Mouse (Mus musculus) R1 (cell line): ENCODE measurements around the gene Tesc.

ENCODE experiments used
- DNase-seq: peaks from one replicate; pipeline ENCODE4 v3.0.0-alpha.2; 2018; ENCODE audit warnings: low read depth, low spot score

The Tesc gene

DNA sequence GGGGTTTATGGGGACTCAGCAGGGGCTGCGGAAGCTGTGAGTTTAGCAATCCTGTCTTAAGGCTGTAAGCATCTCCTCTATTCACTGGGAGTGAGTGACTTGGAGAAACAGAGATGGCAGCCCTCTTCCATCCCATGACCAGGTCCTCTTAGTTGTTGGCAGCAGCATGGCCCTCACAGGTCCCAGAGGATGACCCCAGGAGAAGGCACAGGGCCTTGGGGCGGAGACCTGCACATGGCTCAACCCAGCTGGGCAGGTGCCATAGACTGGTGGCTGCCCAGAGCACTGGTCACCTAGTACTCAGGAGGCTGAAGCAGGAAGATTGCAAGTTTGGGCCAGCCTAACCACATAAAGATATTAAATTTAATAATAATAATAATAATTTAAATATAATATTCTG lies 11.9 kb upstream of the Tesc start:
- DNase-seq: no peak

DNA sequence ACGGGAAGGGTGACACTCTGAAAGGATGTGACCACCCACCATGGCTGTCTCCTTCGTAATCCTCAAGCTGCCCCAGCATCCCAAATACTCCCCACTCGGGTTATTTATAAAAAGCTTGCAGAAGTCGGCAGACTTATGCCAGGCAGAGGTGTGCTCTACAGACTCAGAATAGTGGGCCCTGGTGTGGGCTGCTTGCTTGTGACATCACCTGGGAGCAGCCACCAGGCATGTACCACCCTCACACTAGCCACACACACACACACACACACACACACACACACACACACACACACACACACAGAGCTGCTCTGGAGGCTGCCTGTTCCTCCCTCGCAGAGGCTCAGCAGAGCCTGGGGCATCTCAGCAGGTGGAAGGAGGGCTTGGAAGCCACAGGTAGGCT lies 10.0 kb upstream of the Tesc start:
- DNase-seq: no peak

DNA sequence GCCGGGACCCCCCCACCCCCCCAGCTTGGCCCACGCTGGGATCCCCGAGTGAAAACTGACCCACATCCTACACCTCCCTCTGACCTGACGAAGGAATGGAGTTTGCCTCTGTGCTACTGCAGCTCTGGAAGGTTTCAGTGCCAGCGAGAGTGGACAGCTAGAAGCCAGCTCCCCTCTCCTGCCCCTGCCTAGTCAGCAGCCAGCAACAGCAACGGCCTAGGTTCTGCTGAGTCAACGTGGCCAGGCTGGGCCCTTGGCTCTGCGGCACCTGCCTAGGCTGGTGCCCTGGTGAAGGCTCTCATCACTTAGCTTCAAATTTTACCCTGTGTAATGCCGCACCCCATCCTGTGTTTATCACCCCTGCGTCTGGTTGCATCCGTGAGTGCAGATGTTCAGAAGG lies 7.6 kb upstream of the Tesc start:
- no peak for DNase-seq

DNA sequence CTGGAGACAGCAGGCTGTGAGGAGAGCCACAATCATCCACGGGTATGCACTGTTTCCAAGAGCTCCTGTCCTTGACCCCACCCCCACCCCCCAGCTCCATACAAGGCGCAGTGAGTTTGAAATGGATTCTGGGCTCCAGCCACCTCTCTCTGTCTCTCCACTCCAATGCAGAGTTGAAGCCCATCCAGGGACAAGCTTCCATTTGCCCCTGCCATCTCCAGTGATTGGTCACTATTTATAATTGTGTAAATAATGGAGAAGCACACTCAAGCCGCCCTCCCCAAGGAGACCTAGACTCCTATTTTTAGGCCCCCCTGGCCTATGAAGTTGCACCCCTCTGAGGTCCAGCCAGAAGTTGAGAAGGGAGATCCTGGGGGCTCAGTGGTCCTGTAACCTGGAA lies 4.5 kb upstream of the Tesc start:
- DNase-seq: no peak

DNA sequence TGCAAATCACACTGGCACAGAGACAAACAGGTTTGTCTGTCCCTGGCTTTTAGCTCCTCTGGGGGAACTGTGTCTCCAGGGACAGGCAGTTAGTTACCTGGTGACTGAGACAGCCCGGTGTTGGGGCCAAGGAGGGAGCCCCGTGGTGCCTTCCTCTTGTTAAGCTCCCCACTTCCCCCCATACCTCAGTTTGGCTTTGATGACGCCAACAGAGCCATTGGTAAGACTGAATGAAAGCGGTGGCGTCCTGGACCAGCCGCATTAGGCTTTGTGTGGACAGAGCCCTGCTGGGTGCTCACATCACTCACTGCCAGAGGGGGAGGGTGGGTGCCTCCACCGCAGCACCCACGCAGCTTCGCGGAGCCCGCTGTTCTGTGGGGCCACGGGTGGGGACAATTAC lies 1.7 kb upstream of the Tesc start:
- DNase-seq: no peak

DNA sequence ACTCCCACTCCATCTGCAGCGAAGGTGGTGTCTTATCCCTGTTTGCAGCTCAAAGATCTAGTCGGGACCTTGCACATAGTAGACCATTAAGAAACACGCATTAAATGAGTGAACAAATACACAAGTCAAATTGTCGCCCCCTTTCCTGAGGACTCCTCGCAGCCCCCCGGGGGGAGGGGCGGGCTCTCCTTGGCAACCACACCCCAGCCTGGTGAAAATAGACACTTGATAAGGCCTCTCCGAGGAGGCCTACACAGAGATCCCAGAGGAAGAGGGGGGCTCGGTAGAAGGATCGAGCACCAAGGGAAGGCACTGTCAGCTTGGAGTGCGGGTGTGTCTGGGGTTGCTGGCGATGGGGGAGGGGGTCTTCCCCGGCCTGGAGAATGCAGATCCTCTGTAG lies 1.2 kb upstream of the Tesc start:
- DNase-seq: no peak

DNA sequence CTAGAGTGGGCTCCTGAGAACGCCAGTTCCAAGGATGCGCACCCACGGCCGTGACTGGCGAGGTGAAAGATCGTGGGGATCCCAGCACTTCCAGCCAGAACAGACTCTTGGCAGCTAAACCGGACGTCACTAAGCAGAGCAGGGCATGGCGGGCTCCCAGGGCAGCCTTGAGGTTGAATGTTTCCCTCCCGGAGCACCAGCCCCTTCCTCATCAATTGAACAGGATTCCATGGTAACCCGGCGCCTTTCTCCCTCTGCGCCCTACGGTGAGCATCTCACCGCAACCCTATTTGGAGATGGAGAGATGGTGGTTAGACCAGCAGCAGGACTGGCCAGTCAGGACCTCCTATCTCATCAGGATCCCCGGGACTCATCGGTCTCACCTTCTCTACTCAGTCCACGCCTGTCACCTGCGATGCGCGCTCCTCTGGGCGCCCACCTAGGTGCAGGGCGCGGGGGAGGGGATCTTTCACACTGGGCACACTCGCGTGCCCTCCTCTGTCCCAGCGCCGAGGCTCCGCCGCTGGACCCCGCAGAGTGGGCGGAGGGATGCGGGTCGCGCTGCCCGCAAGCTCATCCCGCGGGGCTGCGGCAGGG lies 344 bp upstream of the Tesc start:
- DNase-seq: peak; percentile 51

DNA sequence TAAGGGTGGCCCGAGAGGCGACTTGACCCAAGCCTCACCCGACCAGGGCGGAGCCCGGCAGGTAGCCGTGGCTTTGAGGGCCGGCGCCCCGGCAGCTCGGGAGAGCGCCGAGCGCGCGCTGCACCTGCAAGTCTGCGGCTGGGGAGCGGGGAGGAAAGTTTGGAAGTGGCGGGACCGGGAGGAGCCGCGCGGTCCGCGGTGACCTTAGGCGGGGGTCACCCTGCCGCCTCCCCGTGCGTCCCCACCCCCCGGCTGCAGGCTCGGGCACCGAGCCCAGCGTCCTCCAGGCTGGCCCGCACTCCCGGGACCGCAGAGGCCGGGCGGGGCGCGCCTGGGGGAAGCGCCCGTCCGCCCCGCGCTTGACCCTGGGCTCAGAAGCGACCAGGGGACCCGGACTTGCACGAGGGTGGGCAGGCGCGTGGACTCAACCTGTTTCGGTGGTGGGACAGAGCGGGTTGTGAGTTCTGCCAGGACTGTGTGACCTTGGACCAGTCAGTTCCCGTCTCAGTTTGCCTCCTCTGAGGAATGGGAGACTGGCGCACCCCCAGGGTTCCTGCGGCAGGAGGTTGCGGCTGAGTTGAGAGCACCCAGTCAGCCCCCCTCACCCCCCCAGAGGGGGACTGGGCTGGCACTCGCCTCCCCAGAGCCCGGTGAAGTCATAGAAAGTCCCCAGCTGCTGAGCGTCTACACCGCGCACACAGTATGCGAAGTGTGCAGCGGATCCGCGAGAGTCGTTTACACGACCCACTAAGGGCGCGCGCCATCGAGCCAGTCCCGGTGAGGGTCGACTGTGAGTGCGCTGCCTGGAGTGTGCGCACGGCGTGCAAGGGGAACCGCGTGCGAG lies 870 bp downstream of the Tesc start:
- DNase-seq: peak; percentile 51

DNA sequence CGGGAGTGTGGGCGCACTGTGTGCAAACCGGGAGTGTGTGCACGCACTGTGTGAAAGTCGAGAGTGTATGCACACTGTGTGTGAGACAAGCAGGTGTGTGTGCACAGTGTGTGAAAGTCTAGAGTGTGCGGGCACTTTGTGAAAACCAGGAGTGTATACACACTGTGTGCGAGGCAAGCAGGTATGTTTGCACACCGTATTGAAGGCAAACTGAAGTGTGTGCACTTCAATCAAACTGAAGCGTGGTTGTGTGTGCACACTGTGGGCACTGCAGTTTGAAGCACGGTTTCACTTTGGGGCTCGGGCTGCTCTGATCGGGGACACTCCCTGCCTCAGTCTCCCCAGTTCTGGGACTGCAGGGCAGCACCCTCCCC lies 1.5 kb downstream of the Tesc start:
- no peak for DNase-seq

DNA sequence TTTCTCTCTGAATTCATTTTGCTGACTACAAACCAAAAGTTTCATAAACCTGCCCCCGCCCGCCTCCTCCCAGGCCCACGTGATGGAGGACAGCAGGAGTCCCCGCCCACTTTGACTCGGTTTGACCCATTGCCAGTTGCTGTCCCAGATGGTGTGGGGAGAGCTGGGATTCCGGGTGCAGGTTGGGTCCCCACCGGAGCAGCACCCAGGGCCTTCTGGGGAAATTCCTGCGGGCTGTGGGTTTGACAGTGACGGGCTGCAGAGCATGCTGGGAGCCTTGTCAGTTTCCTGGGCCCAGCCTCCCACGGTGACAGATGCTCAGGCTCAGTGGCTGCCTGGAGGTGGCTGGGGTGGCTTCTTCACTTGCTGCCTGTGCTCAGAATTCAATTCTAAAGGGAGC lies 1.9 kb downstream of the Tesc start:
- peak; percentile 26 for DNase-seq

DNA sequence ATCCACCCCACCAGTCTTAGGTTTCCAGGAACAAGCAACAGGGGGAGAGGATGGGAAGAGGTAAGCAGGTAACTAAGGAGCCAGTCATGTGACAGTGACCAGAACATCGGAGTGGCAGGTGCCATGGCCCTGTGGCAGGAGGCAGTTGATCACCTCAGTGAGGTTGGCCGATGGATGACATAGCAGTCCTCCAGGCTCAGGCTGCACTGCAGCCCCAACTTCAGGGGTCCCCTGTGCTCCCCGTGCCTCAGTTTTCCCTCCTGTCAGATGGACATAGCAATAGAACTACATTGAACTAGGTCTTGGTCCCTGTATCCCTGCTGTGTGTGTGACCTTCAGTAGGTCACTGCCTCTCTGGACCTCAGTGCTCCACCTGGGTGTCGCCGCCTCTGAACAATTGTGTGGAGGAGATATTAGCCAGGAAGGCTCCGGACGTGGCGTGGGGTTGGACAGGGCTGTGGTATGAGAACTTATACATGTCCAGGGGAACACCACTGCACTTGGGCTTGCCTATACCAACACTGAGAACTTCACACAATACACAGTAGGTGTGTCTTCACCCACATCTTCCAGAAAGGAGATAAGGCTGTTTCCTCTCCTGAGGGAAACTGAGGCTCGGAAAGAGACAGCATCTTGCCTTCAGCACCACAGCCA lies 2.6 kb downstream of the Tesc start:
- DNase-seq: no peak

DNA sequence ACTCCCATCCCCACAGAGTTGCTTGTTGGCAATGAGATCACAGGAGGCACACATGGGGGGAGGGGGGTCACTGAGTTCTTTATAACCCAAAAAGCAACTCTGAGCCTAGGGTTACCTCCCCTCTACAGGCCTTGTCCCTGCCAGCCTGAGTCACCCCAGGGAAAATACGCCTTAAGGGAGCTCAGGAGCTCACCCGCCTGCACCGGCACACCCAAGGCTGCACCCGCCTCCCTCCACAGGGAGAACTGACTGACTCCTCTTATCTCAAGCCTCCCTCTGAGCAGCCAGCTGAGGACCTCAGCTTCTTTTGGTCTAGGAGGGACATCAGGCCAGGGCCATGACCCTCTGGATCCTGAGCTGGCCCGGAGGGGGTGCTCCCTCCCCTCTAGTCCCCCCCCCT lies 3.5 kb downstream of the Tesc start:
- no peak for DNase-seq

DNA sequence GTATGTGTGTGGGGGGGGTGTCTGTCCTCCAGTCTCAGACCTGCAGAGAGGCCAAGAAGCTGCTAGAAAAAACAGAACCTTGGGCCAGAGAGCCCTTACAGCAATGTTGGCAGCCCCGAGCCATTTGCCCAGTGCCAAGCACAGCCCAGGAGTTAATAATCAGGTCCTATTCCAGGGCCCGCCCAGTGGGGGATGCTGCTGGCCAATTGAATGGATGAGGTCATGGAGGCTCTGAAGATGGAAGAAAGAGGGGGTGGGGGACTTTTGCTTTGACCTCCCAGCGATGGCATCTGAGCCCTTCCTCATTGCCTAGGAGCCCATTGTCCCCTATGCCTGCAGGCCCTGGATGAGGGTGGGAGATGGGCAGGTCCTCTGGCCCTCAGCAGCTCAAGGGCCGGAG lies 4.0 kb downstream of the Tesc start:
- DNase-seq: no peak

DNA sequence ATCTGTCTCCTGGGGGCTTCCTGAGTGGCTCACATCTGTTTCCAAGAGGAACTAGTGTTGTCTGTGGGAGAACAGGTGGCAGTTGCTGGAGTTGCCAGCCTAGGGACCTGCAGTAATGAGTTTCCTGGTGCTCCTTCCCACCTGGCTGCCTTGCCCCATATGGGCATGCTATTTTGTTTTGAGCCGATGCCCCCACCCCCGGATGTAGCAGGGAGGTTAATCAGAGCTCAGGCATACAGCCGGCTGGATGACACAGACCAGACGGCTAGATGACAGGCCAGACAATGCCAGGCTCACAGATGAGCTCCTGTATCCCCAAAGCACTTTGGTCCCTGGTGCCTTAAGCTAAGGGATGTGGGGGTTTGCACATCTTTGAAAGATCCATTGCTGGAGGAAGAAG lies 5.8 kb downstream of the Tesc start:
- DNase-seq: no peak

DNA sequence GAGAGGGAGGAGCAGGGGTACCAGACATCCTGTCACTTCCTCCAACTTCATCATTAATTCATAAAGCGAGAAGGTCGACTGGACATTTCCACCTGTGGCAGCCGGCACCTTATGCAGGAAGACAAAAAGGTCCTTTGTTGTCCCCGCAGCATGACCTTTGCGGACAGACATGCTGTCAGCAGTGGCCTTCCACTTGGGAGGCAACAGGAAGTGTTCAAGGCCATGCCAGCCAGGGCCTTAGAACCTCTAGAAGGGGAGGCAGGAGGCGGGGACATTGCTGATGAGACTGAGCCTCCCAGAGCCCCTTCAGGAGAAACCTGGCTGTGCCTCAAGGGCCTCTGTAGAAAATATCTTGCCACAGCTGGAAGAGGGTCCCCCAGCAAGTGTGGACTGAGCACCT lies 6.2 kb downstream of the Tesc start:
- DNase-seq: no peak

DNA sequence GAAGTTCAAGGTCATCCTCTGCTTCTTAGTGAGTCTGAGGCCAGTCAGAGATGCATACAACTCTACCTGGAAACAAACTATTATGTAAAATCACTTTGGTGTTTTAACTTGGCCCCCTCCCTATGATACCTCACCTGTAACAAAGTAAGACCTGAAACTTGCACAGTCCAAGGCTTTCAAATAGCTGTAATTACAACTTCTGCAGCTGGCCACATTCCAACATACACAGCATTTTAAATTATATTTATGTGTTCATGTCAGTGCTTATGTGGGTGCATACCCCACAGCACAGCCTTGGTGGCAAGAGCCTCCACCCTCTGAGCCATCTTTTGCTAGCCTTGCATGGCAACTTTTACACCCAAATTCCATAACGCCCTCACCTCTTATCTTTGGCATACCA lies 7.1 kb downstream of the Tesc start:
- DNase-seq: no peak

DNA sequence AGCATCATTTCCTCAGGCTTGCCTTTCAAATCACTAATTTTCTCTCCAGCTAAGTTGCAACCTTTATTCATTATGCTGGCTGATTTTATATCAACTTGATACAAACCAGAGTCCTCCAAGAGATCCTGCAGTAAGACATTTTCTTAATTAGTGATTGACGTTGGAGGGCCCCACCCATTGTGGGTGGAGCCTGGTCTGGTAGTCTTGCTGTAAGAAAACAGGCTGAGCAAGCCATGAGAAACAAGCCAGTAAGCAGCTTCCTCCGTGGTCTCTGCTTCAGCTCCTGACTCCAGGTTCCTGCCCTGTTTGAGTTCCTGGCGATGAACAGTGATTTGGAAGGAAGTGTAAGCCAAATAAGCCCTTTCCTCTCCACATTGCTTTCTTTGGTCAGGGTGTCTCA lies 8.2 kb downstream of the Tesc start:
- DNase-seq: peak; percentile 43

DNA sequence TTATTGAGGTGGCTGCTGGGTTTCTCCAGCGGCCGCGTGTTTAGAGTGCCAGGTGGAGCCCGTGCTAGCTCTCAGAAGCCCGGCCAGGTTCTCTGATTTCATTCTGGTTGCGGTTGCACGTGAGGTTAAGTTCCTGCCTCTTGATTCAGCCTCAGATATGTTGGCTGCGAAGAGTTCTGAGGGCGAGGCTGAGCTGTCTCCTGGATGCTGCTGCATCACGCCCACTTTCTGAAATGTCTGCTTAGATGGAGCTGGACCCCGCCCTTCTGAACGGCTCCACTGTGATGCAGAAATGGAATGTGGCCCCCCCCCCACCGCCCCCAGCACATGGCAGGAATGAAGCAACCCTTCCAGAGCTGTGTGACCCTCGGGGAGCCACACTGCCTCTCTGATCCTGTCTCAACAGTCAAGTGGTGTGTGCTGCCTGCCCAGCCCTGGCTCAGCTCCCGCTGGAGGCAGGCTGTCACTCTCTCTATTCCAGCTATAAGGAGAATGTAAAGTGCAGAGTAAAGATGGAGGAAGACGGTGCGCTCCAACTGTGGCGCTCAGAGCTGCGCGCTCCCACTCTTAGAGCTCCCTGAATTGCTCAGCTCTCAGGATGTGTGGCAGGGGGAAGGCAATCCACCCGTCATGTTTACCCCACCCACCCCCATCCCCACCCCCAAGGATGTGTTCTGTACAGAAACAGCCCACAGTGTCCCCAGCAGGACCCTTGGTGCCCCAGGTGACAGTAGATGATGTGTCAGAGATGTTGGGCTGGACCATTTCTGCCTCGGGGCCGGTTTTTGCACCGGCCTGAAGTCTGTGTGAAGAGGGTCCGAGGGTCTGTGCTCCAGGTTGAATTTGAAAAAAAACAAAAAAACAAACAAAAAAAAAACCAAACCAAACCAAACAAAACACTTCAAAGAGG lies 9.6 kb downstream of the Tesc start:
- peak; percentile 81 for DNase-seq

DNA sequence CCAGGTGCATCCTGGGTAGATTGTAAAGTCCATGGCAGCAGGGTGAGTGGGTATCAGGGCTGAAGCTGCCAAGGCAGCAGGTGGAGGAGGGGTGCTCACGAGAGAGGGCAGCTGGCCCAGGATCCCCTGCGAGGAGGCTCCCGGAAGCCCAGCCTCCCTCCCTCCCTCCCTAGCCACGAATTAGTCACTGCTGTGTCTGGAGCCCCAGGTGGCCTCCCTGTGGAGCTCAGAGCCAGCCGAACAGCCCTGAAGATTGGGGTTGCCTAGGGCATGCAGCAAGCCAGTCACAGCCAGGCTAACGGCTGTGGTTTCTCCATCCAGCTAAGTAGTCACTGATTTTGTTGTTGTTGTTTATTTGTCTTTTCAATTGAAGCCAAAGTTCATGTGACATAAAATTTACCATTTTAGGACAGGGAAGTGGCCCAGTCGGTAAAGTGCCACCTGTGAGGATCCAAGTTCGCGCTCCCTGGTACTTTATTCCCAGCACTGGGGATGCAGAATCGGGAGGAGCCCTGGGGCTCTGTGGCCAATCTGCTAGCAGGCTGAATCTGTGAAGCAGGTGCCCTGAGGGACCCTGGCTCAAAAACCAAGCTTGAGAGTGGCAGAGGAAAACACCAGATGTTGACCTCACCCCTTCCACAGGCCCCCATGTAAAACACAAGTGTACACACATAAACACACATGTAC lies 10.4 kb downstream of the Tesc start:
- DNase-seq: peak; percentile 59

DNA sequence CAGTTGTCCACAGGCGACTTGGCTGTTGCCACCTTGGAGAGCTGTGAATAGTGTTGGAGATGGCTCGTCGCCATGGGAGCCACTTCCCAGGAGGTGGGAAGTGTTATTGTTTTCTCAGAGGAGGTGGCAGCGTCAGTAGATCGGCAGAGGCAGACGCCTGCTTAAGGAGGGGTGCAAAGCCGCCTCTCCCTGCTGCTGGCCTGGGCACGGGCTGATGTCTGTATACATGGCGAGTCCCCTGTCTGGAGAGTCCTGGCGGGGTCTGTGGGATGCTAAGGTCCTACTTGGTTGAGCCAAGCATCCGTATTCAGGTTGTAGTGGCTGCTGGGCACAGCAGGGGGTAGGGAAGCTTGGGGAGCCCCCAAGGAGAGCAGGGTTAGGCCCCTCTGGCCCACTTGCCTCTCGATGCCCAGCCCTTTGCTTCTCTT lies 11.7 kb downstream of the Tesc start:
- no peak for DNase-seq

DNA sequence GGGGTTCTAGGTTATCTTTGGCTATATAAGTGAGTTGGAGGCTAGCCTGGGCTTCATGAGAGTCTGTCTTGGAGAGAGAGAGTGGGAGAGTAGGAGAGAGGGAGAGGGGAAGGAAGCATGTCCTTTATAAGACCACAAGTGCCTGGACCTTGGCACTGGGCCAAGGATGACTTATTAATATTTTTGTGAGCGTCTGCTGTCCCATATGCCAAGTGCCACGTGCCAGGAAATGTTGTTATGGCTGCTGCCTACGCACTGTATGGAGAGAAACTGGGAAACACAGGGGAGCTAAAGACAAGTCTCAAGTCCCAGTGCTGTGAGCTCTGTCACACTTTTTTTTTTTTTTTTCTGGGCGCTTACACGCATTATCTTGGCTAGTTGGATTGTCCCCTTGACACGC lies 15.1 kb downstream of the Tesc start:
- DNase-seq: no peak
